Mouse (Mus musculus) CH12.LX (cell line): Measurements from ENCODE around the gene Tbx15. TPM values are rescaled to one million over a fixed set of nuclear protein-coding genes. Genes with fewer than 3 reads are reported as not detected.
"Not testable (repeated sequence)": the region's sequence is repeated elsewhere in the genome, so short reads cannot be mapped to it uniquely, and the experiment has no call there.

Experiments
- DNase-seq: peaks from one replicate; pipeline ENCODE4 v3.0.0-alpha.2; 2013; ENCODE audit errors: extremely low read depth
- H3K27ac ChIP-seq: 2 replicates; pipeline ENCODE4 v1.5.1; 2012; ENCODE audit warnings: low read depth, mild to moderate bottlenecking, control low read depth, moderate library complexity; ENCODE audit not compliant: insufficient read depth
- H3K27me3 ChIP-seq: replicated peaks from 2 replicates; pipeline ENCODE3; 2012; ENCODE audit warnings: inconsistent platforms
- H3K36me3 ChIP-seq, 2 experiments: replicated peaks in 1 of 2; 2 replicates each; pipeline versions ENCODE3 to v1.6.1; 2012; ENCODE audit warnings: inconsistent platforms in 1 of 2, low read length in 1 of 2, mild to moderate bottlenecking in 1 of 2, mixed read lengths in 1 of 2, moderate library complexity in 1 of 2; ENCODE audit not compliant: control insufficient read depth in 1 of 2, insufficient read depth in 1 of 2
- H3K4me1 ChIP-seq, 2 experiments: 2 replicates each; pipeline ENCODE4 v1.6.1; 2012; ENCODE audit warnings: inconsistent platforms in 1 of 2, moderate library complexity in 1 of 2; ENCODE audit not compliant: insufficient read depth in 2 of 2, control insufficient read depth in 1 of 2
- H3K4me2 ChIP-seq: 2 replicates; pipeline ENCODE4 v1.6.1; 2012; ENCODE audit warnings: low read depth, mild to moderate bottlenecking, control low read depth; ENCODE audit not compliant: poor library complexity, insufficient read depth, severe bottlenecking
- H3K4me3 ChIP-seq, 3 experiments: fragments of 150-350 bp in 1 of 3; sonication (generic) in 1 of 3; replicated peaks in 1 of 3; 2 replicates each; pipeline versions ENCODE3 to v1.5.1; 2011 to 2012; ENCODE audit warnings: low read depth in 2 of 3, low read length in 2 of 3, mild to moderate bottlenecking in 2 of 3, moderate library complexity in 2 of 3, control low read depth in 1 of 3, improper control_type of control experiment in 1 of 3, inconsistent platforms in 1 of 3, mixed read lengths in 1 of 3; ENCODE audit not compliant: poor library complexity in 1 of 3
- H3K79me2 ChIP-seq: replicated peaks from 2 replicates; pipeline ENCODE4 v1.6.1; 2012; ENCODE audit warnings: mild to moderate bottlenecking, moderate library complexity; ENCODE audit not compliant: control insufficient read depth, poor library complexity, insufficient read depth, severe bottlenecking; ENCODE audit errors: extremely low read depth
- H3K9ac ChIP-seq: 2 replicates; pipeline ENCODE4 v1.6.1; 2012; ENCODE audit warnings: low read depth, mild to moderate bottlenecking, control low read depth, moderate library complexity; ENCODE audit not compliant: insufficient read depth
- H3K9me3 ChIP-seq: replicated peaks from 2 replicates; pipeline ENCODE3; 2012; ENCODE audit warnings: low read length, inconsistent platforms, mixed read lengths
- CHD2 ChIP-seq: IDR thresholded peaks from 2 replicates; pipeline ENCODE4 v1.6.1; 2011; ENCODE audit warnings: low read length, improper control_type of control experiment
- CTCF ChIP-seq, 2 experiments: IDR thresholded peaks in 1 of 2; conservative IDR thresholded peaks in 1 of 2; 2 replicates each; pipeline ENCODE4 v1.5.1; 2011 to 2012; ENCODE audit warnings: low read depth in 2 of 2, low read length in 2 of 2, improper control_type of control experiment in 1 of 2, inconsistent platforms in 1 of 2, mild to moderate bottlenecking in 1 of 2, moderate library complexity in 1 of 2
- E2F4 ChIP-seq: IDR thresholded peaks from 2 replicates; pipeline ENCODE4 v1.6.1; 2011; ENCODE audit warnings: low read depth, low read length, improper control_type of control experiment; ENCODE audit not compliant: insufficient replicate concordance
- ELF1 ChIP-seq: IDR thresholded peaks from 2 replicates; pipeline ENCODE4 v1.6.1; 2014; ENCODE audit warnings: low read depth, mild to moderate bottlenecking, inconsistent platforms, low read length, improper control_type of control experiment
- EP300 ChIP-seq: IDR thresholded peaks from 2 replicates; pipeline ENCODE4 v1.6.1; 2011; ENCODE audit warnings: low read length, improper control_type of control experiment
- ETS1 ChIP-seq: conservative IDR thresholded peaks from 2 replicates; pipeline ENCODE4 v1.6.1; 2012; ENCODE audit warnings: low read depth, mild to moderate bottlenecking, inconsistent platforms, low read length, improper control_type of control experiment, moderate library complexity
- HCFC1 ChIP-seq: IDR thresholded peaks from 2 replicates; pipeline ENCODE4 v1.6.1; 2012; ENCODE audit warnings: low read depth, mild to moderate bottlenecking, inconsistent platforms, low read length, improper control_type of control experiment
- MAZ ChIP-seq: IDR thresholded peaks from 2 replicates; pipeline ENCODE4 v1.6.1; 2012; ENCODE audit warnings: low read depth, mild to moderate bottlenecking, inconsistent platforms, low read length, improper control_type of control experiment, moderate library complexity
- MEF2A ChIP-seq: IDR thresholded peaks from 2 replicates; pipeline ENCODE4 v1.6.1; 2014; ENCODE audit warnings: low read depth, mild to moderate bottlenecking, inconsistent platforms, low read length, improper control_type of control experiment, borderline replicate concordance
- MXI1 ChIP-seq: IDR thresholded peaks from 2 replicates; pipeline ENCODE4 v1.6.1; 2011; ENCODE audit warnings: mild to moderate bottlenecking, low read depth, low read length, improper control_type of control experiment
- MYC ChIP-seq: IDR thresholded peaks from 2 replicates; pipeline ENCODE4 v1.6.1; 2011; ENCODE audit warnings: low read depth, mild to moderate bottlenecking, improper control_type of control experiment, low read length
- PAX5 ChIP-seq: IDR thresholded peaks from 2 replicates; pipeline ENCODE4 v1.6.1; 2012; ENCODE audit warnings: low read length, inconsistent platforms, mixed read lengths
- POLR2A ChIP-seq: IDR thresholded peaks from 2 replicates; pipeline ENCODE4 v1.6.1; 2011; ENCODE audit warnings: low read depth, mild to moderate bottlenecking, improper control_type of control experiment, low read length
- RAD21 ChIP-seq: IDR thresholded peaks from 2 replicates; pipeline ENCODE4 v1.6.1; 2011; ENCODE audit warnings: low read depth, mild to moderate bottlenecking, low read length, improper control_type of control experiment, moderate library complexity
- SIN3A ChIP-seq: IDR thresholded peaks from 2 replicates; pipeline ENCODE4 v1.6.1; 2012; ENCODE audit warnings: low read length, improper control_type of control experiment, inconsistent platforms
- SMC3 ChIP-seq: IDR thresholded peaks from 2 replicates; pipeline ENCODE4 v1.6.1; 2011; ENCODE audit warnings: low read depth, low read length, improper control_type of control experiment
- UBTF ChIP-seq: IDR thresholded peaks from 2 replicates; pipeline ENCODE4 v1.6.1; 2012; ENCODE audit warnings: low read depth, mild to moderate bottlenecking, inconsistent platforms, low read length, improper control_type of control experiment, moderate library complexity
- ZC3H11A ChIP-seq: IDR thresholded peaks from 2 replicates; pipeline ENCODE4 v1.6.1; 2012; ENCODE audit warnings: low read depth, mild to moderate bottlenecking, inconsistent platforms, low read length, improper control_type of control experiment
- ZKSCAN1 ChIP-seq: IDR thresholded peaks from 2 replicates; pipeline ENCODE4 v1.6.1; 2012; ENCODE audit warnings: low read depth, inconsistent platforms, low read length, improper control_type of control experiment, borderline replicate concordance
- ZNF384 ChIP-seq: IDR thresholded peaks from 2 replicates; pipeline ENCODE4 v1.6.1; 2012; ENCODE audit warnings: low read depth, low read length, improper control_type of control experiment, inconsistent platforms
- dilution Hi-C: fragments of 300-500 bp; cut with MboI; formaldehyde crosslinking; loops from 2 replicates; pipeline ENCODE4 v1.14.3; 2020; ENCODE audit warnings: low sequenced_read_pairs; ENCODE audit not compliant: extremely low pct_unique_long_range_greater_than_20kb, extremely low pct_ligation_motif_present
- in situ Hi-C: fragments of 300-500 bp; cut with MboI; formaldehyde crosslinking; loops from 3 replicates; pipeline ENCODE4 v1.14.3; 2019; ENCODE audit warnings: low sequenced_read_pairs, low pct_ligation_motif_present, low pct_unique_long_range_greater_than_20kb, mixed read lengths
- polyA plus RNA-seq: library from polyadenylated mRNA; unstranded; fragments of >175 nt; gene quantifications from 2 replicates; pipeline ENCODE4 v1.2.1, GENCODE M21; 2012; ENCODE audit warnings: low read depth; ENCODE audit not compliant: insufficient read length
- total RNA-seq, 2 experiments: library from RNA; depleted of rRNA; stranded (reverse); fragments of 300-350 nt in 1 of 2; fragments of >200 nt in 1 of 2; gene quantifications; 2 replicates each; pipeline ENCODE4 v1.2.3; 2012 to 2014

Tbx15 gene
- total and polyA plus RNA-seq, 3 experiments, result 1.4 to 2.1 (median 1.8) TPM

DNA sequence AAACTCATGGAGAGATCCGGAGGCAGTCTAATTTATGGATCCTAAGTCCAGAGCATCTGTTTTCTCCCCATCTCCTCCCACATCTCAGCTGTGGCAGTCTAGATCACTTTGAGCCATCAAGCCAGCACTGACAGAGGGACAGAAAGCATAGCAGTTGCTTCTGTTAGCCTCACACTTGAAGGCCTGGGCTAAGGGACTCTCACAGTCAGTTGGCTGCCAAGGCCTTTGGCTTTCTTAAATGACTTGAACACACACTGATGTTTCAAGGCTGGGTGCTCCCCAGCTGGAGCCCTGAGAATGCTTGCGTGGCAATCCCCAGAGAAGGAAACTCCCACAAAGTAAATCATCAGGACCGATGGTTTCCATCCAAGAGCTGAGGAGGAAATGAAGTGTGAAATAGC is 52.4 kb downstream of the Tbx15 start (continued):
- TF ChIP-seq ZC3H11A, result no peak

DNA sequence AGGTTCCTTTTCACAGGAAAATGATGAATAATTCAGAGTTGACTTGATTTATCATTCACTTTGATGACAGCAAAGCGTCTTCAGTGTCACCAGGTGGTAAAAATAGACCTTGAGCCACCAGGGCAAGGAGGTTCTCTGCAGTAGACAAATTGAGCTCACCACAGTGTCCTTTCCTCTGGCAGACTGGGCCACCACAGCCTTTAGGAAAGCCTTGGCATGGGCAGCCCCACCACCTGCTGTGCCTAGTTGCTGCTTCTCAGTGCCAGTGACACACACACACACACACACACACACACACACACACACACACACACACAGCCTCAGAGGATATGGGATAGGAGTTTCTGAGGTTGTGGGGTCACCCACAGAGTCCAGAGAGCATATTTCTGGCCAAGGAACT is 54.0 kb downstream of the Tbx15 start:
- DNase-seq, H3K4me1 ChIP-seq, H3K36me3 ChIP-seq, in situ Hi-C loops, H3K27ac ChIP-seq, H3K4me2 ChIP-seq, H3K27me3 ChIP-seq, H3K4me3 ChIP-seq, H3K9ac ChIP-seq, dilution Hi-C loops, H3K9me3 ChIP-seq, H3K79me2 ChIP-seq: not testable (repeated sequence)

DNA sequence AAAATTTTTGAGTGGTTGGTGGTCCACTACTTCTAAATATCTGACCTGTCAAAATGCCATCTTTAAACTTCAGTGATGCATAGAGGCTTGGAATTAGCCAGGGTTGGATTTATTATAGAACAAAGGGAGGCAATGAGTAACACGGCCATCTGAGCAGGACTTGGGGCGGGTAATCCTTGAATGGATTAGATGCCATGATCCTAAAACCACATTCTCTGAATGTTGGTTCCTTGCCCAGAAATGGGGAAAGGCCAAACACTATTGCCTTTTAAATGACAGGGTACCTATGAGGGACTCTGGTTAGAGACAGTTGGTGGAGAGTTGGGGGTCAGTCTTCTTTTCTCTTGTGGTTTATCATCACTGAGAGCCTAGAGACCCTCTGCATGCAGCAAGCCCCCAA is 55.1 kb downstream of the Tbx15 start:
- in situ Hi-C loops (no loop called here), dilution Hi-C loops (no loop called here)
- Histone ChIP-seq H3K36me3 (no peaks in the 10 kb centered on the region), H3K4me1 (peaks cover 0 to 5% of the 10 kb centered on the region in 2 experiments; a peak in 2 of 4 replicates), H3K27me3 (no peaks in the 10 kb centered on the region), H3K9me3 (no peaks in the 10 kb centered on the region), H3K9ac (no peak overlapping the region), H3K27ac (no peak overlapping the region), H3K79me2 (no peaks in the 10 kb centered on the region), H3K4me3 (no peak overlapping the region), H3K4me2 (no peak overlapping the region)
- no peak for DNase-seq
- TF ChIP-seq ZKSCAN1, result no peak
- TF ChIP-seq EP300, result no peak
- no peak for TF ChIP-seq CHD2
- no peak for TF ChIP-seq MAZ
- no peak for TF ChIP-seq E2F4
- TF ChIP-seq ZNF384, result no peak
- TF ChIP-seq MEF2A, result no peak
- no peak for TF ChIP-seq MYC
- no peak for TF ChIP-seq MXI1
- TF ChIP-seq ELF1, result no peak
- TF ChIP-seq HCFC1, result no peak

DNA sequence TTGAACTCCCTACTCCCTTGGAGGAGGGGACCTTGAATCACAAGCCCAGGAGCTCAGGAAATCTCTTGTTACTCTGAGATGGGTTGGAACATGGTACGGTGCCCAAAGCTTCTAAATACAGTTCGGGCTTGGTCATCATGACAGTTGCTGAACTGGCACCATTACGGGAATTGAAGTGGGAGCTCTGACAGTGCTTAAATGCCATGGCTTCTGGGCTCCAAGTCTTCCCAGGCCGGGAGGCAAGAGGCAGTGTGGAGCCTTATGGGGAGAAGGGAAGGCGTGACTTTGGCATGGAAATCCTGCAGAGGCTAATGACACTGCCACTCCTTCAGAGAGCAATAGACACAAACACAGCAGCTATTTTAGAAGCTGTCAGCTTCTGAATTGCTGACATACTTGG is 56.0 kb downstream of the Tbx15 start:
- DNase-seq, result no peak
- no peaks in the 10 kb centered on the region for H3K9me3 ChIP-seq
- TF ChIP-seq E2F4, result no peak
- no peak for TF ChIP-seq EP300
- TF ChIP-seq PAX5, result no peak
- TF ChIP-seq RAD21, result no peak
- no peak for TF ChIP-seq CTCF (conservative IDR thresholded peaks at IDR 0.05 in 1 of 2, IDR thresholded peaks at IDR 0.05 in 1 of 2; ENCODE audit: low read depth in 2 of 2, low read length in 2 of 2)
- TF ChIP-seq MYC, result no peak
- TF ChIP-seq SMC3, result no peak
- TF ChIP-seq ZKSCAN1, result no peak
- TF ChIP-seq ZNF384, result no peak
- no peak for TF ChIP-seq UBTF
- no peak for TF ChIP-seq ZC3H11A
- TF ChIP-seq POLR2A, result no peak
- TF ChIP-seq ETS1, result no peak
- TF ChIP-seq SIN3A, result no peak
- no peaks in the 10 kb centered on the region for H3K36me3 ChIP-seq
- dilution Hi-C loops (no loop called here), in situ Hi-C loops (no loop called here)
- no peaks in the 10 kb centered on the region for H3K79me2 ChIP-seq
- no peak overlapping the region for H3K4me2 ChIP-seq
- no peak overlapping the region for H3K9ac ChIP-seq
- no peak overlapping the region for H3K4me3 ChIP-seq
- no peak overlapping the region for H3K27ac ChIP-seq
- H3K4me1 ChIP-seq, result 0 out of 4 replicates have a peak, but pooled peaks cover 0 to 3% of the 10 kb centered on the region in 2 experiments
- H3K27me3 ChIP-seq, result no peaks in the 10 kb centered on the region
